Mouse (Mus musculus): ENCODE measurements at regions not wholly inside any gene's neighbourhood (a gene's known extent, or its start where the extent isn't known, plus 50 kb on each side); places are given as distances from the start of the nearest gene placed in this dataset.

DNA sequence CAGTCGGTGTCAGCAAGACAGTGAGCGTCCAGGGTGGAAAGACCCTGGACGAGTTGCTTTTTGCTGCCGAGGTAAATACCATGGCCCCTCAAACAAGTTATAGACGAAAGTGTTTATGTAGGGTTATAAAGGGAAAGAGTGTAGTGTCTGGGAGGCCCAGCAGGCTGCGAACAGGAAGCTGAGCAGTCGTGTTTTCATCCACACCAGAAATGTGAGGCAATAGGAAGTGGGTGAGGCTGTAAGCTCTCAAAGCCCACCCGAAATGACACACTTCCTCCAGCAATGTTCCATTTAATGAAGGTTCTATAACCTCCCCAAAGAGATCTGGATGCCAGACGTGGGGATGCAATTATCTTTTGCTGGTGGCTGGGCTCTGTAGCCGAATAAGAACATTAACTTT is 451.5 kb downstream of the Etnk1 start:
- no peak for ATAC-seq (ENCODE audit: low read depth)

DNA sequence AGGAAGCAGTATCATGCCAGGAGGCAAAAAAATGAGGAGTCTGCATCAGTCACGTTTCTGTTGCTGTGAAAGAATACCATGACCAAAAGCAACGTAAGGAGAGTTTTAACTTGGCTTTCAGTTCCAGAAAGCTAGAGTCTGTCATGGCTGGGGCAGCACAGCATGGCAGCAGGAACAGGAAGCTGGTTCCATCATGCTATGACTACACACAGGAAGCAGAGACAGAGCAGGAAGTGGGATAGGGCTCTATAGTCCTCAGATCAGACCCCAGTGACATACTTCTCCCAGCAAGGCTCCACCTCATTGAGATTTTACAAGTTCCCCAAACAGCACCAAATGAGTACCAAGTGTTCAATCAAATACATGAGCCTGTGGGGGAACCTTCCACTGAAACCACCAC is 453.6 kb downstream of the Etnk1 start:
- WGBS (ENCODE audit: insufficient replicate concordance) = 53% methylated on average over 2 of the region's 2 CpGs
- Histone ChIP-seq H3K9me3 (replicated peaks; ENCODE audit: control insufficient read depth, low read length) (no peaks in the 10 kb centered on the region), H3K4me3 (ENCODE audit: low read depth, low read length) (no peak overlapping the region), H3K9ac (ENCODE audit: low read depth, low read length) (no peak overlapping the region), H3K4me1 (ENCODE audit: control insufficient read depth, low read depth, low read length) (no peaks in the 10 kb centered on the region), H3K36me3 (ENCODE audit: control insufficient read depth, insufficient read depth) (no peaks in the 10 kb centered on the region), H3K27ac (ENCODE audit: low read length) (no peak overlapping the region), H3K27me3 (ENCODE audit: control insufficient read depth, insufficient read depth, low read depth, low read length) (no peaks in the 10 kb centered on the region), H3K4me2 (ENCODE audit: low read depth, low read length) (no peak overlapping the region)
- no peak for ATAC-seq (ENCODE audit: low read depth)

More for the DNA sequence above, 451.5 kb downstream of the Etnk1 start:
- Histone ChIP-seq H3K27ac (ENCODE audit: low read length) (no peak overlapping the region), H3K4me1 (ENCODE audit: control insufficient read depth, low read depth, low read length) (no peaks in the 10 kb centered on the region), H3K9ac (ENCODE audit: low read depth, low read length) (no peak overlapping the region), H3K36me3 (ENCODE audit: control insufficient read depth, insufficient read depth) (no peaks in the 10 kb centered on the region), H3K4me3 (ENCODE audit: low read depth, low read length) (no peak overlapping the region), H3K9me3 (replicated peaks; ENCODE audit: control insufficient read depth, low read length) (no peaks in the 10 kb centered on the region), H3K4me2 (ENCODE audit: low read depth, low read length) (no peak overlapping the region), H3K27me3 (ENCODE audit: control insufficient read depth, insufficient read depth, low read depth, low read length) (no peaks in the 10 kb centered on the region)
- WGBS (ENCODE audit: insufficient replicate concordance) = 39% methylated on average over 10 of the region's 10 CpGs

DNA sequence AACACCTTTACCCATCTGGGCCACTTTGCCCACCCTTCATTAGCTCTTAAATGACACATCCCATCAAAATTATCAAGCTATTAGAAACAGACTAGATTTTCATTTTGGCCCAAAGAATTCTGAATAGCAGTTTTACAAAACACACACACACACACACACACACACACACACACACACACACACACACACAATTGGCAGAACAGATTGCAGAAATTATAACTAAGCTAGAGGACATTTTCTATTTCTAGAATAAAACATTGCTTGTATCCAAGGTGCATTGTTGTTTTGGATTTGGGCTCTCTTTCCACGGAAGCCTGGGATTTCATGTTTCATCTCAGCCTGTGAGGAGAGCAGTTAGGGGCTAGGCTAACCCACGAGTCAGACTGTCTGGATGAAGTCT is 455.1 kb downstream of the Etnk1 start:
- ATAC-seq (ENCODE audit: low read depth) = no peak
- Histone ChIP-seq H3K4me2 (ENCODE audit: low read depth, low read length) (no peak overlapping the region), H3K9me3 (replicated peaks; ENCODE audit: control insufficient read depth, low read length) (no peaks in the 10 kb centered on the region), H3K4me3 (ENCODE audit: low read depth, low read length) (no peak overlapping the region), H3K27me3 (ENCODE audit: control insufficient read depth, insufficient read depth, low read depth, low read length) (no peaks in the 10 kb centered on the region), H3K36me3 (ENCODE audit: control insufficient read depth, insufficient read depth) (no peaks in the 10 kb centered on the region), H3K9ac (ENCODE audit: low read depth, low read length) (no peak overlapping the region), H3K27ac (ENCODE audit: low read length) (no peak overlapping the region), H3K4me1 (ENCODE audit: control insufficient read depth, low read depth, low read length) (no peaks in the 10 kb centered on the region)
- 44% methylated on average over 2 of the region's 2 CpGs for WGBS (ENCODE audit: insufficient replicate concordance)

DNA sequence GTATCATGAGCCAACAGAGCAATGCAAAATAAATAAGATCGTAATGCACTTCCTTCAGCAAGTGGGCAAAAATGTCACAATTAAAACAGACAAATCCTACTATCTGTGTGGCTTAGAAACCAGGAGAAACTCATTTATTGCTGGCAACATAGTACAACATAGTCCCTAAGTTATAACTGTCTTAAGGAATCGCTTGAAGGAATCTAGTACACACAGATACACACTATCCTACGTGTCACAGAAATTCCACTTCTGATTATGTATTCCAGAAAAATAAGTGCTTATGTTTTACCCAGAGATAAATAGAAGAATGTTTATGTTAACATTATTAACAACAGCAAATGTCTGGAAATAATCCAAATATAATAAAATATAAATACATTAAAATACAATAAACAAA is 457.9 kb downstream of the Etnk1 start:
- Histone ChIP-seq H3K4me1 (ENCODE audit: control insufficient read depth, low read depth, low read length) (no peaks in the 10 kb centered on the region), H3K4me2 (ENCODE audit: low read depth, low read length) (no peak overlapping the region), H3K9ac (ENCODE audit: low read depth, low read length) (no peak overlapping the region), H3K27me3 (ENCODE audit: control insufficient read depth, insufficient read depth, low read depth, low read length) (no peaks in the 10 kb centered on the region), H3K4me3 (ENCODE audit: low read depth, low read length) (no peak overlapping the region), H3K36me3 (ENCODE audit: control insufficient read depth, insufficient read depth) (no peaks in the 10 kb centered on the region), H3K9me3 (replicated peaks; ENCODE audit: control insufficient read depth, low read length) (no peaks in the 10 kb centered on the region), H3K27ac (ENCODE audit: low read length) (no peak overlapping the region)
- no peak for ATAC-seq (ENCODE audit: low read depth)
- WGBS (ENCODE audit: insufficient replicate concordance) = 70% methylated on average over 3 of the region's 3 CpGs

DNA sequence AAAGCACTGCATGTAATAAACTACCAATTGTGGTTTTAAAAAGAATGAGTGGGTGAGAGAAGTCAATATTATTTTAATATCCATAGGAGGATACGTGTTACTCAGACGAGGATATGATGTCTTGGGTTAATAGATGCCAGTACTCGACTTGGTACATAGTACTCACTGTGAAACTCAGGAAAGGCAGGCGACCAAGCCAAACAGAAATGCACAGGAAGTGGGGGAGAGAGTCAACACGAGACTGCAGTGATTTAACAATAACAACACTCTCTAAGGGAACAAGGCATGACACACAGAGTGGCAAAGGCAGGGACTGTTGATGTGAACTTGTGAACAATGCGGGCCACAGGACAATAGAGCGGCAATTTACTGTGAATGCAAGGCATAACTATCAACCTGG is 464.6 kb downstream of the Etnk1 start:
- Histone ChIP-seq H3K36me3 (ENCODE audit: control insufficient read depth, insufficient read depth) (no peaks in the 10 kb centered on the region), H3K4me1 (ENCODE audit: control insufficient read depth, low read depth, low read length) (no peaks in the 10 kb centered on the region), H3K9ac (ENCODE audit: low read depth, low read length) (no peak overlapping the region), H3K27ac (ENCODE audit: low read length) (no peak overlapping the region), H3K4me2 (ENCODE audit: low read depth, low read length) (no peak overlapping the region), H3K27me3 (ENCODE audit: control insufficient read depth, insufficient read depth, low read depth, low read length) (no peaks in the 10 kb centered on the region), H3K4me3 (ENCODE audit: low read depth, low read length) (no peak overlapping the region), H3K9me3 (replicated peaks; ENCODE audit: control insufficient read depth, low read length) (no peaks in the 10 kb centered on the region)
- WGBS (ENCODE audit: insufficient replicate concordance) = 41% methylated on average over 7 of the region's 7 CpGs
- no peak for ATAC-seq (ENCODE audit: low read depth)

DNA sequence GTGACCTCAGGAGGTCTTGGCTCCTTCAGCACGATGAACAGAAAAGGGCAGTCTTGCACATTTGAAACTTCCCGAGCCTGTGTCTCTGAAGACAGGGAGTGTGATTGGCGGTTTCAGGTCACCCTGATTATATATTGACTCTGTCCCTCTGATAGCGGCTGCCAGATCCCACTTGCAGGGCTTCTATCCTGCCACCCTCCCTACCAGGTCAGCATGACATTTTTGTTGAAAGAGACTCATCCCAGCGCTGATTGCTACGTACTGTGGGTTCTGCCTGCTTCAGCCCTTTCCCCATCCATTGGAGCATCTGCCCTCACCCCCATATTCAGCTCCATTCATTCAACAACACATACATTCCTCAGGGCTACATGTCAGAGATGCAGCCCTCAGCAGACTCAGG is 466.7 kb downstream of the Etnk1 start:
- Histone ChIP-seq H3K27ac (ENCODE audit: low read length) (0 out of 2 replicates have a peak overlapping the region, but pooled peaks have one; percentile 3), H3K4me2 (ENCODE audit: low read depth, low read length) (no peak overlapping the region)
- ATAC-seq (ENCODE audit: low read depth) = peak; percentile 64

DNA sequence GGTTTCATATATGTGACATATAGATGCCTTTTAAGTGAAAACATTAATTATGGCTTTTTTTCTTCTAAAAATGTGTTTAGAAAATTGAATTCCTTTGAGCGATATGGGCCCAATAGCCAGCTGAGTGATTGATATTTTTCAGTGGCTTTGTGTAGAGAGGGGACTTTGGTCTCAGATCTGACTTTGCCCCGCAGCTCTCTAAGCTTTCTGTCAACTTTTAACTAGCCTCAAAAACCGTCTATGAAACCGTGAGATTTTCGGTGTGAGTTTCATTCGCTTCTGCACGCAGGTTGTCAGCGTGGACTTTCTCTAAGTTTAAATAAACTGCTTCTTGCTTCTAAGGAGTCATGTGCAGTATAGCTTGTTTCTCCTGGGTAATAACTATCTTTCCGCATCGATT is 467.3 kb downstream of the Etnk1 start:
- Histone ChIP-seq H3K27ac (ENCODE audit: low read length) (peak overlapping the region; percentile 1; the same call in 1 of the 2 replicates), H3K4me3 (ENCODE audit: low read depth, low read length) (no peak overlapping the region), H3K4me2 (ENCODE audit: low read depth, low read length) (no peak overlapping the region), H3K36me3 (ENCODE audit: control insufficient read depth, insufficient read depth) (no peaks in the 10 kb centered on the region), H3K4me1 (ENCODE audit: control insufficient read depth, low read depth, low read length) (no peaks in the 10 kb centered on the region), H3K9me3 (replicated peaks; ENCODE audit: control insufficient read depth, low read length) (no peaks in the 10 kb centered on the region), H3K9ac (ENCODE audit: low read depth, low read length) (no peak overlapping the region), H3K27me3 (ENCODE audit: control insufficient read depth, insufficient read depth, low read depth, low read length) (no peaks in the 10 kb centered on the region)
- WGBS (ENCODE audit: insufficient replicate concordance) = 65% methylated on average over 10 of the region's 10 CpGs
- ATAC-seq (ENCODE audit: low read depth) = peak; percentile 72

More for the DNA sequence above, 466.7 kb downstream of the Etnk1 start:
- WGBS (ENCODE audit: insufficient replicate concordance) = 45% methylated on average over 6 of the region's 6 CpGs
- Histone ChIP-seq H3K4me3 (ENCODE audit: low read depth, low read length) (no peak overlapping the region), H3K27me3 (ENCODE audit: control insufficient read depth, insufficient read depth, low read depth, low read length) (no peaks in the 10 kb centered on the region), H3K4me1 (ENCODE audit: control insufficient read depth, low read depth, low read length) (no peaks in the 10 kb centered on the region), H3K9me3 (replicated peaks; ENCODE audit: control insufficient read depth, low read length) (no peaks in the 10 kb centered on the region), H3K36me3 (ENCODE audit: control insufficient read depth, insufficient read depth) (no peaks in the 10 kb centered on the region), H3K9ac (ENCODE audit: low read depth, low read length) (no peak overlapping the region)

DNA sequence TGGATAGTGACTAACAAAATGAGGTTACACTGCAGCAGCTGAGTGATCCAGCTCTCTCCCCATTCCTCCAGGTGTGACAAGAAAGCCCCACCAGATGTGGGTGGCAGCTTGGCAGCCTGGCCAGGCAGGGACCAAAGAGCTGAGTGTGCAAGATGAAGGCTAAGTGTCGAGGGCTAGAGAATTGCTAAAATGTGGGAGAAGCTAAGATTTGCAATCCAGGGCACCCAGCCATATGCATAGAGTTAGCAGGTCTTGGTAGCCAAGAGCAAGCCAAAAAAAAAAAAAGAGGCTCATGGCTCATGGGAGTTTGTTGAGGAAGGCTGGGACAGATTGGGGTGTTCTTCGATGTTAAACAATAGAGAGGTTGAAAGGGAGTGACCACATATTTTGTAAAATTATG is 468.0 kb downstream of the Etnk1 start:
- Histone ChIP-seq H3K36me3 (ENCODE audit: control insufficient read depth, insufficient read depth) (no peaks in the 10 kb centered on the region), H3K9me3 (replicated peaks; ENCODE audit: control insufficient read depth, low read length) (no peaks in the 10 kb centered on the region), H3K4me3 (ENCODE audit: low read depth, low read length) (no peak overlapping the region), H3K4me2 (ENCODE audit: low read depth, low read length) (no peak overlapping the region), H3K9ac (ENCODE audit: low read depth, low read length) (no peak overlapping the region), H3K4me1 (ENCODE audit: control insufficient read depth, low read depth, low read length) (no peaks in the 10 kb centered on the region), H3K27me3 (ENCODE audit: control insufficient read depth, insufficient read depth, low read depth, low read length) (no peaks in the 10 kb centered on the region), H3K27ac (ENCODE audit: low read length) (no peak overlapping the region)
- 55% methylated on average over 2 of the region's 2 CpGs for WGBS (ENCODE audit: insufficient replicate concordance)
- no peak for ATAC-seq (ENCODE audit: low read depth)

DNA sequence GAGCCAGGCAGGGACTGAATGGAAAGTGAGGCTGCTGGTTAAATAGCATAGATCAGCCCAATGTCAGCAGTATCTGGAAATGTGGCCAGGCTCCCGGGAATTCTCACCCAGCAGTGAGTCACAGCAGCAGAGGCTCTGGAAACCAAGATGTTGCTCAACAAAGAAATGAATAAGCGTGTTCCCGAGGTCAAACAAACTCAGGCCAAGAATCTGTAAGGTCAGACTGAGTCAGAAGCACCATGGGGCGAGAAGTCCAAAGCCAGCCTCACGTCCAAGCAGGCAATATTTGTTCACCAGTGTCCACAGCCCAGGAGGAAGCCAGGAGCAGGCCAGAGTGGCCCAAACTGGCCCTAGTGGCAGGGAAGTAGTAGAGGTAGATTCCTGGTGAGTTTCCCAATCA is 473.6 kb downstream of the Etnk1 start:
- no peaks in the 10 kb centered on the region for H3K36me3 ChIP-seq (ENCODE audit: control insufficient read depth, insufficient read depth)
- no peak overlapping the region for H3K4me3 ChIP-seq (ENCODE audit: low read depth, low read length)
- H3K27ac ChIP-seq (ENCODE audit: low read length) = no peak overlapping the region

DNA sequence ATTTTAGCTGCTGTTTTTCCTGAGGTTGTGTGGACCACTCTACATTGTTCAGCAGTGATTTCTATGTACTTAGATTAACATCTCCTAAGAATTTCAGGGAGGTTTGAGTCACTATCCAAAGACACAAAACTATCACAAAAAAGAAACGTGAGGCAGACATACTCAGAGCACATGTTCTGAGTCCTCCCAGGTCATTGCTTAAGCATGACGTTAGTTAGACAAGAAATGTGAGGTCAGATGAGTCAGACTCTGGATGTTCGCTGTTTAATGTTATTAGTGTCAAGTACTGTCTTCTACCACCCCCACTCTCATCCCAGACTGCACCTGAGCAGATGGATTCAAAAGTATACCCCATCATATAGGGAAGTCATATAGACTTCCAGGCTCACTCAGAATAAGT is 475.0 kb downstream of the Etnk1 start:
- H3K9ac ChIP-seq (ENCODE audit: low read depth, low read length) = no peak overlapping the region
- H3K27me3 ChIP-seq (ENCODE audit: control insufficient read depth, insufficient read depth, low read depth, low read length) = no peaks in the 10 kb centered on the region
- 63% methylated on average over 3 of the region's 3 CpGs for WGBS (ENCODE audit: insufficient replicate concordance)
- H3K4me3 ChIP-seq (ENCODE audit: low read depth, low read length) = no peak overlapping the region
- no peaks in the 10 kb centered on the region for H3K36me3 ChIP-seq (ENCODE audit: control insufficient read depth, insufficient read depth)
- ATAC-seq (ENCODE audit: low read depth) = no peak
- no peak overlapping the region for H3K27ac ChIP-seq (ENCODE audit: low read length)
- H3K4me1 ChIP-seq (ENCODE audit: control insufficient read depth, low read depth, low read length) = no peaks in the 10 kb centered on the region
- H3K9me3 ChIP-seq (replicated peaks; ENCODE audit: control insufficient read depth, low read length) = no peaks in the 10 kb centered on the region
- H3K4me2 ChIP-seq (ENCODE audit: low read depth, low read length) = no peak overlapping the region

More for the DNA sequence above, 473.6 kb downstream of the Etnk1 start:
- 48% methylated on average over 5 of the region's 5 CpGs for WGBS (ENCODE audit: insufficient replicate concordance)
- Histone ChIP-seq H3K4me2 (ENCODE audit: low read depth, low read length) (no peak overlapping the region), H3K9me3 (replicated peaks; ENCODE audit: control insufficient read depth, low read length) (no peaks in the 10 kb centered on the region), H3K27me3 (ENCODE audit: control insufficient read depth, insufficient read depth, low read depth, low read length) (no peaks in the 10 kb centered on the region), H3K4me1 (ENCODE audit: control insufficient read depth, low read depth, low read length) (no peaks in the 10 kb centered on the region), H3K9ac (ENCODE audit: low read depth, low read length) (no peak overlapping the region)
- ATAC-seq (ENCODE audit: low read depth) = peak; percentile 51

Data from liver, embryonic 16.5 days (tissue).